Mouse (Mus musculus) heart, postnatal 0 days (tissue): ENCODE data around the gene Lef1.

Experiments
- CTCF ChIP-seq: IDR thresholded peaks from 2 replicates; pipeline ENCODE4 v1.5.1; 2016; ENCODE audit warnings: antibody characterized with exemption, control low read depth, low read depth
- EP300 ChIP-seq: IDR thresholded peaks from 2 replicates; pipeline ENCODE4 v1.6.1; 2016; ENCODE audit warnings: antibody characterized with exemption, low read depth

DNA sequence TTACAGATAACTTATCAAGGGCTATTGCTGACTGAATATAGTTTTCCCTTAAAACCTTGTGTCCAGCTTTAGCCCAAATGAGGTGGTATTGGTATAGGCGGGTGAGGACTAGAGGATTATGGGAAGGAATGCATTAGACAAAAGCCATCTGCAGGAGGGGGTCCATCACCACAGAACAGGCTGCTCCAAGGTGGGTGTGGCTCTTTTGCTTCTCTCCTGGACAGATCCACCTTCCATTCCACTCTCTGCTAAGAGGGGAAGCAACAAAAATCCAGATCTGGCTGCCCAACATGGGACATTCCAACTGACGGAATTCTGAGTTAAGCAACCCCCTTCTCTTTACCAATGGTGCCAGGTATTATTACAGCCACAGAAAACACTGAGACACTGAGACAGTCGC is 148.7 kb downstream of the Lef1 start:
- TF ChIP-seq EP300 (no peak), CTCF (no peak)
